Mouse (Mus musculus): ENCODE measurements at regions not wholly inside any gene's neighbourhood (a gene's known extent, or its start where the extent isn't known, plus 50 kb on each side); places are given as distances from the start of the nearest gene placed in this dataset.

DNA sequence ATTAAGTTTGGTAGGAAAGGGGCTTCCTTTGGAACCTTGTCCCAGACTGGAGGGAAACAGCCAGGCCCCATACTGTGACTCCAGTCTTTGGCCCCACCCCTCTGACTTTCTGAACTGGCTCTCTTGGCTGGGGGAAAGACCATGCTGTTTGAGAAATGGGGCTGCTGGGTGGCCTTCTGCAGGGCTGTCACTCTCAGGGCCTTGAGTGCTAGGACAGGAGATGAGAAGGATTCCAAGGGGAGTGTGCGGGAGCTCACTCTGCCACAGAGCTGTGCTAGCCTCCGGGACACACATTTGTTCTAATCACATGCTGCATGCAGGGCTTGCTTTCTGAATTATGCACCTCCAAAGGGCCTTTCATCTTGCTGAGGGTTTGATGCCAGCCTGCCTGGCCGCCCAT lies 124.3 kb upstream of the Lrfn2 start:
- TF ChIP-seq POLR2A (IDR thresholded peaks at IDR 0.05; ENCODE audit: low read depth, low read length): no peak
- TF ChIP-seq CTCF (IDR thresholded peaks at IDR 0.05; ENCODE audit: borderline replicate concordance, insufficient read depth, low read length): no peak
